Mouse (Mus musculus): Measurements from ENCODE around the gene Trpt1.

The Trpt1 gene

DNA sequence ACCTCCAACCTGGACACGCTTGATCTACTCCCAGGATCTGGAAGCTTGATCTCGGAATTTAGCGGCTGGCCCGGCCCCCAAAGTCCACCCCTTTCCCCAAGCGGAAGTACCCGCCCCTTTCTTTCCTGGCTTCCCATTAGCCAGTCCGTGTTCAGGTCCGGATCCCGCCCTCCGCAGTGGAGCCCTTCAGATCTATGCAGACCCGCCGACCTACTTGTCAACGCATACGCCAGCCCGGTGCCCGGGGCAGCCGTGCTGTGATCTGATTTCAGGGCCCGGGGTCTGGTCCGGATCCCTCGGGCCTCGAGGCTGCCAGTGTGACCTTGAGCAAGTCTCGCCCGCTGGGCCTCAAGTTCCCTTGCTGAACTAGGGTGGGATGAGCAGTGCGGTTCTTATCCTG lies at the start of gene Trpt1, which contains the start of gene Nudt22:
Gene Trpt1 (plus strand): TSS at position 126 of the 400 bp plus-strand sequence.
Gene Nudt22 (minus strand): TSS at position 112 of the 400 bp plus-strand sequence.
- peak; percentile 80 for DNase-seq (ENCODE audit: low spot score)

DNA sequence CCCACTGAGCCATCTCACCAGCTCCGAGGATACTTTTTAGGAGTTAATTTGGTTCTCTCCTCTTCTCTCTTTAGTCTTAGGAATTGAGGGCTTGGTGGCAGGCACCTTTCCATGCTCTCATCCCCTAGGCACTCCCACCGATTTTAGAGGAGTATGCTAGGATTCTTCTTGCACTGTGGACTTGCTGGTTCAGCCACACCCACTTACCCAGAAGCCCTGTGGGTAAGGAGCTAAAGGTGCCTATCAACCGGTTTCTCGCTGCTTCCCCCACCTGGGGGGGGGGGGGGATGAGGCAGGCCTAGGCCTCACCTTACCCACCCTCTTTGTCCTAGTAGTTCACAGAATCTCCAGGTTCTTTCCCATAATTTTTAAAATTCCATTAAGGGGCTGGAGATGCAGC lies 48.2 kb upstream of the Trpt1 start:
- DNase-seq (ENCODE audit: low spot score): no peak

DNA sequence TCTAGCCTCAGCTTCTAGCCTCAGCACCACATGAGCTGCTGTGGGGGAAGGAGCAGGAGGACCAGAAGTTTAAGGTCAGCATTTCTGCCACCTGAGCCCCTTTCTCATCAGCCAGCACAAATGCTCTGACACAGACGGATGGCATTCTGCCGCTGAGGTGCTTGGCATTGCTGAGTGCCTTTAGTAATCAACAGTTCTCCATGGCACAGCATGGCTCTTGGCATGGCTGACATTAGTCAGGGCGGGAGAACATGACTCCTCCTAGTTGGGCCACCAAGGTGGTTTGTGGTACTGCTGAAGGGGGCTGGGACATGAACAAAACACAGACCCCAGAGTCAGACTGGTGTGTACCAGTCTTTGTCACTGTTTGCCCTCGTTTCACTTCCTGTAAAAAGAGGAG lies 47.7 kb upstream of the Trpt1 start:
- no peak for DNase-seq (ENCODE audit: low spot score)

DNA sequence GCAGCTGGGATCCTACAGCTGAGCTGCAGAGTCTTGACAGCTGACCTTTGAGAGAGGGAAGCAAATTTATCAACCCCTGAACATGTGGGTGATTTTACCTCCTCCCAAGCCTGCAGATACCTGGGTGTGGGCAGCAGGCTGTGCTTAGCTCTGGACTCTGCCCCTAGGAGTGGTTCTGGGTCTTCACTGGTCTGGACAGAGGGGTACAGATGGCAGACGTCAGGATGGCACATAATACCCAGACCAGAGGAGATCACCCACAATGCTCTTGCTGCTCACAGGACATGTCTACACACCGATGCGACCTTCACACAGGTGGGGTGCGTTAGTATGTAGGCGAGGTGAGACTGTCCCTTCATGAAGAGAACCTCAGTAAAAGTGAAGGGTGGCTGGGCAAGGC lies 46.4 kb upstream of the Trpt1 start:
- no peak for DNase-seq (ENCODE audit: low spot score)

DNA sequence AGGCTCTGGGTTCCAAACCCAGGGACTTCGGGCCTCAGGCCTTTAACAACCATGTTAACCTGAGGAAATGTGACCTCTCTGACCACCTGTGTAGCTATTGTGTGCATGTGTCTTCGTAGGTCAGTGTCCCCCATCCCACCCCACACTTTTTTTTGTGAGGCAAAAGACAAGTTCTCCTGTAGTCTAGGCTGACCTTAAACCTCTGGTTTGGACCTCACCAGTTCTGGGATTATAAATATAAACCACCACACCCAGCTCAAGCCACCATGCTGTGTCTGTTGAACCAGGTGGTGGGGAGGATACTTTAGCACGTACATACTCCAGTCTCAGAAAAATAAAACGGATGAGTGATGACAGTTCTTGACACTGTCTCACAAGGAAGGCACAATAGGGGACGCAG lies 46.0 kb upstream of the Trpt1 start:
- no peak for DNase-seq (ENCODE audit: low spot score)

DNA sequence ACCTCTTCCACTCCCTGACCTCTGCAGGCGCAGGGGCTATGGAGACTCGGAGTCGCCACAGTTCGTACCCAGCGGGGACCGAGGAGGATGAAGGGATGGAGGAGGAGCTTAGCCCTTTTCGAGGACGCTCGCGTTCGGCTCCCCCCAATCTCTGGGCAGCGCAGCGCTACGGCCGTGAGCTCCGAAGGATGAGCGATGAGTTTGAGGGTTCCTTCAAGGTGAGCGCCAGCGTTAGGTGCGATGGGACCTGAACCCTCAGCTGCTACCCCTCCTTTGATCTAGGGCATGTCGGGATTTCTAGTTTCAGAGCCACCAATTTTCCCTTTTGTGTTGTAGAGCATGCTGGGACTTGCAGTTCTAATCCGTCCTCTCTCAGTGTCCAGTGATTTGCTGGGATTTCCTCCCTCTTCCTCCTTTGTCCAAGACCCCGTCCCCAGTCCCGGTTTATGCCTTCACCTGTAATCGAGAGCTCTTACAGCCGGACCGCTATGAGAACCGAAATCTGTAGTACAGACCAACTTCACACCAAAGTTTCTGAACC lies 45.2 kb upstream of the Trpt1 start:
- peak; percentile 25 for DNase-seq (ENCODE audit: low spot score)

DNA sequence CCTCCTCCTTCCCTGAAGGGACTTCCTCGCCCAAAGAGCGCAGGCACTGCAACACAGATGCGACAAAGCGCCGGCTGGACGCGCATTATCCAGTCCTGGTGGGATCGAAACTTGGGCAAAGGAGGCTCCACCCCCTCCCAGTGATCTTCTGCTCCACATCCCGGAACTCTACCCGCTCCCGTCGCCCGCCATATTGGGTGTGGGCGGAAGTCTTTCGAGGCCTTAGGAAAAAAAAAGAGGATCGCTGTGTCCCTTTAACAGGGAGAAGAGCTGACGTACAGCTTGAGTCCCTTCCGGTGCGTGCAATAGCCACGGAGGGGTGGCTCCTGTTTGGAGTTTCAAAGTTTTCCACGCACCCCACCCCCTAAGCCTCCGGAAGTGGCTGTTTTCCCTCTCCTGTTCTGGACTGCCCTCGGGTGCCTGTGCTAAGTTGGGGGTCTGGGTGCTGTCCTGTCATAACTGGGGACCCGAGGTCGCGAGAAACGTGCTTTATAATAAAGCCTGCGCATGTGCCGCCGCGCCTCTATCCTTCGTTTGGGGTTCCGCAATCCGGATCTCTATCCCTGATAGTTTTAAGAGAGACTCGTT lies 44.5 kb upstream of the Trpt1 start:
- peak; percentile 92 for DNase-seq (ENCODE audit: low spot score)

DNA sequence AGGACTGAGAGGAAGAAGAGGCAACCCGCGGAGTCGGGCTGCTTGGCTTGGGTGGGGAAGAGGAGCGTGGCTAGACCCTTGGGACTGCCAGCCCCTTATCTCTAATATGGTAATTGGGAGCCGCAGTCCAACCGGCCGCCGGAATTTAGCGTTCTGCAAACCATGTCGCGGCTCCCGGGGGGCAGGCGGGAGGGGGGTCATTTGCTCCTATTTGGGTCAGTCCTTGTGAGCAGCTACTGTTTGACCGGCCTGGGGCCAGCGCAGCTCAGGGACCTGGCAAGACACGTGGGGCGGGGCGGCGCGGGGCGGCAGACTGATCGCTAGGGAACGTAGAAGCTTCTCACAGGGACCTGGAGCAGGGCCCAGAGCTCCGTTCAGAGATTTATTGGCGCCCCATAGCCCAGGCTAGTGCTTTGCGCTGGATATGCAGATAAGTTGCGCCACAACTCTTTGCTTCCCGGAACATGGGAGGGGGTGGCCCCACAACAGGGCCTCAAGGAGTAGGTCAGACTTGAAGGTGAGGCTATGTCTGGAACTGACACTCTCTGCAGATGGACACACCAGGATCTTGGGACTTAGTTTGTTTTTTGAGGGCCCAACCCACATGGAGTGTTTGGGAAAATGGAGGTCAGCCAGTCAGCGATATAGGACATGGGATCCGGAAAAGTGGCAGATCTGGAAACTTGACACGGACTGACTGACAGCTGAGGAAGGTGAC lies 43.8 kb upstream of the Trpt1 start:
- peak; percentile 74 for DNase-seq (ENCODE audit: low spot score)

DNA sequence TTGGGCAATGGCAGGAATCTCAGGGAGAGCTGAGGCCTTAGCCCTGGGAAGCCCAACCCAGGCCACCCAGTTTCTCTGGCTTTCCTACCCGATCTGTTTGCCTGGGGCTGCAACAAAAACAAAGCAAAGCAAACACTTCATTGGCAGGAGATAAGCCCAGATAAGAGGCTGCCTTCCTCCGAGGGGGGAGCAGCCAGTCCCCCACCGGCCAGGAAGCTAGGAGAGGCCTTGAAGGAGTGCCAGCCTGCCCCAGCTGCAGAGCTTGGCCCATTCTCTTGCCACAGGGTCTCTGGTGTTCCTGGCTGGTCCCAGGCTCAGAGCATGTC lies 43.3 kb upstream of the Trpt1 start:
- no peak for DNase-seq (ENCODE audit: low spot score)

DNA sequence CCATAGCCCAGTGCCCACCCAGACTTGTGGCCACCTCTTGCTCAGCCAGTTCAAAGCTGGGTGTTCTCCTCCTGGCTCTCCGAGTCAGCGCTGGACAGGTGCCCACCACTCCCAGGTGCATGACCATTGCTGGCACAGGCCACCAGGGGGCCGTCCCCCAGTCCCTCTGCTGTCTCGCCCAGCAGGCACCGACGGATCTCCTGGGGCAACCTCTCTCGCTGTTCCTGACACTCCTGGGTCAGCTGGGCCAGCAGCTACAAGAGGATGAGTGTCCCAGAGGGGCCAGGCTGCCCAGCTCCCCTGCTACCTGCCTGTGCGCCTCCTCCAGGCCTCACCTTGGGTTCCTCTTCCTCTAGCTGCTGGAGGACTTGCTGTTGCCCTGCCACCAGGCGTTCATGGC lies 41.9 kb upstream of the Trpt1 start:
- peak; percentile 47 for DNase-seq (ENCODE audit: low spot score)

DNA sequence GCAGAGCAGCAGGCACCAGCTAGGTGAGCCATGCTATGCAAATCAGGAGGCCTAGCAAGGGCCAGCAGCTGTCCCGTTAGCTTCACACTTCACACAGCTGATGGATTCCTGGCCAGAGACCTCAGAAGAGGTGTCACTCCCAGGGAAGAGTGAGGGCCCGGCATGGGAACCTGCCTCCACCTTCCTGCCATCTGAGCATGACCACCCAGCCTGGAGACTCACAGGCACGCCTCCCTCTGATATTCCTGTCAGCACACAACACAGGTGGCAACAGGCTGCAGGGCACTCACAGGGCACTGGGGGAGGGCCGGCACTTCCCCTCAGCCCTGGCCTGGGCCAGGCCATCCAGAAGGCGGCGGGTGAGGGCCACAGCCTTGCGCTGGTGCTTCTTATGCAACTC lies 40.5 kb upstream of the Trpt1 start:
- no peak for DNase-seq (ENCODE audit: low spot score)

DNA sequence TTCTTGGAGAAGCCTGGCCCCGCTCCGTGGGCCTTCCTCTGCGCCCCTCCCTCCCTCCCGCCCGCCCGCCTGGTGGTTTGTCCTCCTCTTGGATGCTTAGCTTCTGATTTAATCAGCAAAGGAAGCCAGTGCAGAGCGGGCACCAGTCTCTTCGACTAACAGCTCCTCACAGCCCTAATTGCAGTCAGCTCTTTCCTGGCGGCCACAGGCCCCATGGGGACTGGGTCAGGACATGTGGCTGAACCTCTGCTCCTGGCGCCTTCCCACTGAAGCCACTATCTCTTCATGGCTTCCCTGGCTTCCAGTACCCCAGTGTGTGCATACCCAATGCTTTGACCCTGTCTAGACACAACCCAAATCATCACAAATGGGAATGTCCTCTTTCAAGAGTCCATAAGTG lies 39.5 kb upstream of the Trpt1 start:
- peak; percentile 75 for DNase-seq (ENCODE audit: low spot score)

DNA sequence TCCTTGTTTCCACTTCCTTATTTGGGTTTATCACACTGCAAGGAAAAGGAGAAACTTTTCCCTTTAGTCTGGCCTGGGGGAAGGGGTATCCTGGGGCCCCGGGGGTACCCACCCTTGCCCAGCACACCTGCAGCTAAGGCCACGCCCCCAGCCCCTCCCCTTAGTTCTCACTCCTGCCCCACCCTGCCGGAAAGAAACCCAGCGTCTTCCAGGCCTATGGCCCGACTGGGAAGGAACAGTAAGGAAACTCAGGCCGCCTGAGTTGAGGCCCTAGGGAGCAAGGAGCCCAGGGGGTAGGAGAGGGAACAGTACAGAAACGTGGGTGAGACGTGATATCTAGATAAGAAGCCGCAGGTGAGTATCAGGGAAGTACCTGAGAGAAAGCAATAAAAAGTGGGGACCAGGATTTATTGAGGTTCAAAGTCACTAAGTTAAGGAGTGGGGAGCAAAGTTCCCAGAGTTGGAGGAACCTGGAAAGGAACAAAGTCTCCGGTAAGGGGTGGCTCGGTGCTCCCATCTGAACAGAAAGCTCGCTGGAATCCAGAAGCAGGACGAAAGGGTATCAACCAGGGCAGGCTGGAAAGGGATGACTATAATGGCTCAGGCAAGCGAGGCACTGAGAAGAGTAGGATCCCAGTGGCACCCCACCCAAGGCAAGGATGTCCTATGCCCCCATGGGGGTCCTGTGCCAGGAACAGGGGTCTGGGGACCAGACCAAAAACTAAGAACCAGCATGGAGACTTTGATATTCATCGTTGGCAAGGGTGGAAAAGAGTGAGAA lies 27.2 kb upstream of the Trpt1 start:
- DNase-seq (ENCODE audit: low spot score): no peak

DNA sequence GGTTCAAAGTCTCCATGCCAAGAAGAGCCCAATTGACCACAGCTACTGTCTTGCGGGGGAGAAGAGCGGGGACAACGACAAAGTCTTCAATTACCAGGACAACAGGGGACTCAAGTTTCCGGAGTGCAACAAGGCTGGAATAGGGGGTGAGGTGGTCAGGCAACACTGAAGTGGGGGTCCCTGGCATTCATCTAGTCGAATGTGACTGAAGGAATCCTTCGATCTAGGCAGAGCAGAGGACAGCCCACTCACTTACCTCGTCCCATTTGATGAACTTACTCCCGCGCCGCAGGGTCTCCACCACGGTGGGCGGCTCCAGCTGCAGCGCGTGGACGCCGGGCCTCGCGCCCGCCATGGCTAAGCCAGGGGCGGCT lies 26.7 kb upstream of the Trpt1 start:
- no peak for DNase-seq (ENCODE audit: low spot score)

DNA sequence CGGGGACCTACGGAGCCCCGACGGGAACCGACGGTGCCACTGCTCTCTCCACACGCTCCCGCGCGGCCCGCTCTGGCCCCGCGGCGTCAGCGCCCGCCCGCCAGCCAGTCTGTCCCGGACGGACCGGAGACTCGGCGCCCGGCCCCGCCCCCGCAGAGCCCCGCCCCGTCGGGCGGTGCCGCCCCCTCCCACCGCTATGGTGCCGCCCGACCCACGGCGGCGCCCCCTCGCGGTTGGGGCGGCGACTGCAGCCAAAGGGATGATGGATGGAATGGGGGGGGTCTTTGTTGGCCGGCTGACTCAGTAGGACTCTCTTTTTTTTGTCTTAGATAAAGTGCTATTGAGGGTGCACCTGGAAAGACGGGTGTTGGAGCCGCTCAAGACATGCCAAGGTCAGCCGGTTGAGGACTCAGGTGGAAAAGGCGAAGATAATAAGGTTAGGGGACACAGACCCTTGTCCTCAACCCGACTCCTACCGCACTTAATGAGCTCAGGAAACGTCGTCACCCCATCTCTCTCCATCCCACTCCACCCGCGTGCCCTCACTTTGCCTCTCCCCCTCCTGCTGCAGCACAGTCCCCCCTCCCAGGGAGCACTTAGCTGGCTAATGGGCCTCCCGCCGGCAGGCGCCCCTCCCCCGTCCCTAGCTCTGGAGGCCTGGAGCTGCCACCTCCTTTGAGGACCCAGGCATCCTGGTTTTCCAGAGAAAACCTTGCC lies 26.1 kb upstream of the Trpt1 start:
- peak; percentile 76 for DNase-seq (ENCODE audit: low spot score)

DNA sequence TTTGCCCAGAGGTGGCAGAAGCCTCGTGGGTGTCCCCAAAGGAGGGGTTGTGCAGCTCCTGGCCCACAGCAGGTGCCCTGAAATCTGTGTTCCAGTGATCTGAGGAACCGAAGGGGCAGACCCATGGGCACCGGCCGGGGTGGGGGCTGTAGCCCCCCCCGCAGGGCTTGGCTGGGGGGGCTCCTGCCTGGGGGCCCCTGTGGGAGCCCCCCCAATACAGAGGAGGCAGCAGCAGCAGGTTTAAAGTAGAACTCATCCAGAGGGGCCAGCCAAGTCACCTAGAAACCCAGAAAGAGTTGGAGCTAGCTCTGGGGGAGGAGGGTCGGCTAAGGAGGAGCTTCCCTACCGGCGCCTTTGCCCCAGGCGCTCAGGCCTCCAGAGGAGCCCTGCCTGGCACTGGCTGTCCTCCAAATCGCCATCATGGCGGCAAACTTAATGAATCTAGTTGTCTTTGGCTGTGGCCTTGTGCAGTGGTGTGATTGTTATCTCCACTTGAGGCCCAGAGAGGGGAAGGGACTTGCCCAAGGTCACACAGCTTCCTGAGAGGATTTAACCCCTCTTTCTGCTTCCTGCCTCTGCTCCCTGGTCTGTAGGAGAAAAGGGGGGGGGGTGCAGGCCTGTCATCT lies 25.4 kb upstream of the Trpt1 start:
- peak; percentile 64 for DNase-seq (ENCODE audit: low spot score)

DNA sequence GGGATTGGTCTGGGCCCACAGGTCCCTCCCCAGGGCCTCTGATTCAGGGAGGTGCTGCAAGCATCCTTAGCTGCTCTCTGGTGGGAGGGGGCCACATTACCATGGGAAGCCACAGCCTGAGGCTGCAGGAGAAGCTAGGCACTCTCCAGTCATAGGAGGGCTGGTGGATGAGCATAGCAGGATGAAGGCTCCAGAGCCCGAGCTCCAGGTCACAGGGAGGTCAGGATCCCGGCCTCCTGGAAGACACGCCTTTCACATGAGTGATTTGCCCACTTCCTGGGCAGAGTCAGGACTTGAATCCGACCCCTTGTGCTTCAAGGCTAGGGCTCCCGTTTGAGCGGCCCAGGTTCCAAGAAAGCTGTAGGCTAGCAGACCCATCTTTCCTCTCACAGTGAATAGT lies 24.3 kb upstream of the Trpt1 start:
- no peak for DNase-seq (ENCODE audit: low spot score)

DNA sequence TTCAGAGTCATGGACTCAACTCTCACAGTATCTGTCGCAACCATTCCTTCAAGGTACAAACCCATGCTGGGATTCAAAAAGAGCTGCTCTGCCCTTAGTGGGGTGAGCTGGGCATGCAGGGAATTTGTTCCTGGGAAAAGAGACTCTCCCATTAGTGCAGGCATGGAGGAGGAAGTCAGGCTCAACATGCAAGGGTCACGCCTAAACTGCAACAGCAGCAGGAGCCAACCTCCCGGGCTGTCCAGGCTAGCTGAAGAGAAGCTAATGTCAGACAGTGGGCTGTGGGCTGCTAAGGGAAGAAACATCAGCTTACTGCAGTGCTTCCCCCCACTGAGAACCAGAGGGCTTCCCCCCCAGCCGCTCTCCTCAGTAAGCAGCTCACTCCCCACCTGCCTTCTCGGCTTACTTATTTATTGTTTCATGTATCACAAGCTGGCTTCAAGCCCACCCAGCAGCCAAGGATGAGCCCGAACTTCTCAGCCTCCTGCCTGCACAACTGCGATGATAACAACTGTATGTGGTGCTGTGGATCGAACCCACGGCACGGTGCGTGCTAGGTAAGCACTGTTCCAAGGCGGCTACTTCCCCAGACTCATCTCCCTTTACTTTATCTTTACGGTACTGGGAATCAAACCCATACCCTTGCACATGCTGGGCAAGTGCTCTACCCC lies 23.5 kb upstream of the Trpt1 start:
- DNase-seq (ENCODE audit: low spot score): no peak

DNA sequence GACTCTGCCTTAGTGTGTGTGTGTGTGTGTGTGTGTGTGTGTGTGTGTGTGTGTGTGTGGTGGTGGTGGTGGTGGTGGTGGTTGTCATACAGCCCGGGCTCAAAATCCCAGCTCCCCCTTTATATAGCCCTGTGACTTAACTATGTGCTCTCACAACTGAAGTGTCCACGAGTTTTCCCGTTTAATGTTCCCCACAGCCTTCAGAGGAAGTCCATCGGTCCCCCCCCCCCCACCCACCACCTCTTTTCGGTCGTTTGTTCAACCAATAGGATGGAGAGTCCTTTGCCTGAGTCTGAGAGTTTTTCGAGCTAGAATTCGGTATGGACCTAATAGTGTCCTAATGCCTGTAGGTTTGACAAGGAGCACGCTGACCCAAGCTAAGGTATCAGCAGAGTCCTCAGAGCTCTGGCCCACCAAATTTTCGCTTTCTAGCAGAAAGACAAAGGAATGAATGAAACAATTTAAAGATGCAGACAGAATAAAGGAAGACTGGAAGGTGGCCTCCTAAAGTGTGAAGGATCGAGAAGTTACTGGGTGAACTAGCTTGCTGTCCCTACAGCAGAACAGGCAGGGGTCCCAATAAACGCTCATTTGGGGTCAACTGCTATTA lies 22.2 kb upstream of the Trpt1 start:
- DNase-seq (ENCODE audit: low spot score): no peak

DNA sequence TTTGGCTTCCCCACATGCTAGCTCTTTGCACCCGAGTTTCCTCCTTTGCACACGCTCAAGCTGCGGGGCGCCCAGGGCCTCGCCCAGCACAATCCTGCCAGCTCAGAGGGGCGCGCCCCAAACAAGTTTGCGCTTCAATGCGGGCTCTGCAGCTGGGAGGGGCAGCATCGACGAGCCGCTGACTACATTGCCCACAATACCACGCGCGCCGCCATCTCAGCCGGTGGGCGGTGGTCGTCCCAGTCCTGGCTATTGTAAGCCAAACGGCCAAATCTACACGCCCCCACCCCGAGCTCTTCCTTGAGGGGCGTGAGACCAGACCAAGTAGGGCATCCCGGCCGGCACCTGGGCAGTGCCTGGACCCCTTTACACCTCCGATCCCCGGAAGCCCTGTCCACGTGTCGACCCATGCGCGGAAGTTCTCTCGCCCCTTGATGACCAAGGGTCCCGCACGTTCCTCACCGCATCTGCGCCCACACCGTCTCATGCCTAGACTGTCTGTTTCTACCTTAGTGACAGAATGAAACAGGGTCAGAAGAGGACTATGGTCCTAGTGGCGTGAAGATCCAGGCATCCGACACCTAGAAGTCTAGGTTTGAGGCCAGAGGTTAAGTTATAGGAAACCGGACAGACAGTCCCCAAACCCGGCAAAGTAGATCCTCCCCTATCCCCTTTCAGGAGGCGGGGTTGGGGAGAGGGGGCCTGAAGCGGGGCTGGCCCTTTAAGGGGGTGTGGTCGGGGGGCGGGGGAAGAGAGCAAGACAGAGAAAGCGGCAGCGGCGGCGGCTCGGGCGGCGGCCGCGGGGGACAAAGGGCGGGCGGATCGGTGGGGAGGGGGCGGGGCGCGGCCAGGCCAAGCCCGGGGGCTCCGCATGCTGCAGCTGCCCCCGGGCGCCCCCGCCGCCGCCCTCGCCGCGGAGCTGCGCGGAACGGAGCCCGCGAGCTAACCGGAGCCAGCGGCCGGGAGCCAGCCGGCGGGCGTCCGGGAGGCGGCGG lies 21.4 kb upstream of the Trpt1 start, which contains the start of gene Ppp1r14b:
Gene Ppp1r14b (plus strand): TSS at position 758 of the 995 bp plus-strand sequence.
- peak; percentile 78 for DNase-seq (ENCODE audit: low spot score)

All from MN1 (cell line).